Mouse (Mus musculus) lung, adult 2 months (tissue): ENCODE data around the gene Dnajc4.

Experiments
- CTCF ChIP-seq: fragments of 200-500 bp; IDR thresholded peaks from 2 replicates; pipeline ENCODE4 v1.5.1; 2011; ENCODE audit warnings: mild to moderate bottlenecking, low read length, control low read depth; ENCODE audit not compliant: insufficient read depth
- POLR2A ChIP-seq: fragments of 200-500 bp; IDR thresholded peaks from 2 replicates; pipeline ENCODE4 v1.6.1; 2011; ENCODE audit warnings: low read depth, mild to moderate bottlenecking, control low read depth, low read length, borderline replicate concordance; ENCODE audit errors: extremely low read depth

DNA sequence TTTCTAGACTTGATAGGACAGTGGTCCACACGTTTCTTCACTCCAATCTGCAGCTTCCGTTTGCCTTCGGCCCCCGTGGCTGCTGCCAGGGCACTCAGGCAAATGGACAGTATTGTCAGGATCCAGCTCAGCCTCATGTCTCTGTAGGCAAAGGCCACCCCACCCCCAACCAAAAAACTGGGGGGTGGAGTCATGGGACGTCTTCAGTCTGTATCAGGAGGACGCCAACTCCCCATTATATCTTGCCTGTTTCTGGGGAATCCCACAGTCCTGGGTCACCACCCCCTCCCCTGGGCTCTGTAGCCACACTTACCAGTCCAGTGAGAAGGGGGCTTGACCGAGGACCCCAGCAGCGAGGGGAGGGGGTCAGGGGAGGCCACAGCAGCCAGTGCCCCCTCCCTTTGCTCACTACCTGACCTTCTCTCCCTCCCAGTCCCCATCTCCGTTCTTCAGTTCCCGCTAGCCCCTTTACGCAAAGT, 13.3 kb downstream of the Dnajc4 start:
- no peak for TF ChIP-seq POLR2A
- no peak for TF ChIP-seq CTCF
